Mouse (Mus musculus) lung, postnatal 0 days (tissue): ENCODE data around the gene Runx3.

ENCODE experiments used
- CTCF ChIP-seq: IDR thresholded peaks from 2 replicates; pipeline ENCODE4 v1.5.1; 2016; ENCODE audit warnings: antibody characterized with exemption, mild to moderate bottlenecking
- EP300 ChIP-seq: IDR thresholded peaks from 2 replicates; pipeline ENCODE4 v1.6.1; 2016; ENCODE audit warnings: antibody characterized with exemption, mild to moderate bottlenecking, control low read depth

DNA sequence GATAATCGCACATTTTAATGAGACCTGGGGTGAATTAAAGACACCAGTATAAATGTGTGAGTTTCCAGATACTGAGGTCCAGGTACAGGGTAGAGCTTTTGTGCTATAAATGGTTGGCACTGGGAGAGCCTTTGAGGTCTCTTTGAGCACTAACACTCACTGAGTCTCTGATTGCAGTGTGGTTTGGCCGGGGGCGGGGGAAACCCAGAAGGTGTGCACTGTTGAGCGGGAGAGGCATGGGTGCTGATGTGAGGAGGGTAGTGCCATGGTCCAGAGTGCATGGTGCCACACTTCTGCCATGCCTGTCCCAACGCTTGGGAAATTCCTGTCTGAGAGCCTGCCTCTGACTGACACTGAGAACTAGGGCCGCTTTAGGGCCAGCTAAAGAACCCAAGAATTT is 36.9 kb downstream of the Runx3 start:
- no peak for TF ChIP-seq CTCF
- no peak for TF ChIP-seq EP300
